ENCODE assay signal across 1 mouse cellular context in the genomic region with DNA sequence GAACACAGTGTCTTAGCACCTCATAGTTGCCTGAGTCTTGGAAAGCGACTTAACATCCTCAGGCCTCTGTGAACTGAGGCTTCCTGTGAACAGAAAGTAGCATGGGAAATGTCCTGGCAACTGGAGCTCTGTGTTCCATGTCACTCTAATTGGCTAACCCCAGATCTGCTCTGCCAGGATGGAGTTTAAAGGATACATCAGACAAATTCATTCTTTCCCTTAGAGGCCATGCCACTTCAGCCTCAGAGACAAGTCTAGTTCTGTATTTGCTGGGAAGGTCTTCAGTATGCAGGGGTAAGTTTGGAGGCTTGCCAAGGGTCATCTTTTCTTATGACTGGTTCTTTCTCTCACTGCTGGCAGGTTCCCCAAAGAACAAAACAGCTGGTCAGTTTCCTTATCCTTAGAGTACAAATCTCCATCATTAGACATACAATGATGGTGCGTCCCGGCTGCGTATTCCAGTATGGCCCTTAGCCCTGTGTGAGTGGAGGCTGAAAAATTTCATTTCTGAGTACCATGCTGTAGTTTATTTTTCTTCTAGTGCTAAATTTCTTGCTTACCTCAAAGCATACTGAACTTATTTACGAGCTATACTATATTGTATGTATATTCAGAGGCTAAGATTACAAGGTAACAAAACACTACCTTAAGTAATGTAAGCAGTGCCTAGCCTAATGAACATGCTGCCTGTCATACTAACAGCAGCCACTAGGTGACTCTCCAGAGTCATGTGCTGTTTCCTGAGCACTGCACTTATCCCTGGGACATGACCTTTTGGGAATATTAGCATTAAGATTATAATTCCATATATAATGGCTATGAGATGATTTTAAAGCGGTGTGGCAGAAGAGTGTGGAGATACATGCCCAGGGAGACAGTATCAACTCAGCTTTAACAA.
TF ChIP-seq lines count a peak whose summit lies in the region.

No protein-coding gene starts in this region.

TF ChIP-seq in ES-E14, 5 proteins besides CTCF, POLR2A, EP300 and RAD21:
- no peak for TF ChIP-seq CHD2 (IDR thresholded peaks at IDR 0.05; ENCODE audit: low read depth, low read length)
- TF ChIP-seq ZNF384 (IDR thresholded peaks at IDR 0.05; ENCODE audit: low read depth, low read length), result no peak
- no peak for TF ChIP-seq HCFC1 (IDR thresholded peaks at IDR 0.05; ENCODE audit: borderline replicate concordance, insufficient read depth, low read length)
- TF ChIP-seq ZC3H11A (IDR thresholded peaks at IDR 0.05; ENCODE audit: borderline replicate concordance, low read depth, low read length), result no peak
TF ChIP-seq in ES-E14: peak in this region for 0.
